ENCODE assay signal across 7 mouse cellular contexts in the genomic region with DNA sequence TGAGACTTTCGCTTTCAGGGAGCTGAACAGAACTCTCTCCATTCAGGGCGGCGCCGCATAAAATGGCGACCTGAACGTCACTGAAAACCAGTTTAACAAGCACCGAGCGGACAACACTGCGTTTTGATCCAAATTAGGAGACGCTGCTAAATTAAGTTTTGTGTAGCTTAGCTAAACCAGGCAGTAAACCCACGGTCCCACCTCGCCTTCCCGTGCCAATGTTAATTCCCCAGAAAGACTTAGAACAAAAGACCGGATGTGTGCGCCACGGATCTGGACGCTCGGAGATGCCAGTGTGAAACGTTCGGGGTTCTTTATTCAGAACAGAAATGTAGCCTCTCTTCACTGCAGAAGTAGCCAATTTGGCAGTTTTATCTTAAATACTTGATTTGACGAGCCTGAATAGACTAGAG. TPM values are rescaled to one million over a fixed set of nuclear protein-coding genes. Genes with fewer than 3 reads are reported as not detected.
DNase-seq lines count a peak whose midpoint lies in the region; ATAC-seq lines count a peak whose summit lies in the region.

No protein-coding gene starts in this region.

- WGBS in intestine, embryonic 16.5 days = under 1% methylated on average over 21 of the region's 21 CpGs
- WGBS in limb, embryonic 12.5 days = under 1% methylated on average over 21 of the region's 21 CpGs
- under 1% methylated on average over 21 of the region's 21 CpGs for WGBS in midbrain, embryonic 13.5 days

- H3K27ac ChIP-seq in intestine, embryonic 16.5 days (ENCODE audit: low read length) = peak overlapping the region; percentile 96
- H3K27ac ChIP-seq in limb, embryonic 12.5 days = peak overlapping the region; percentile 96
- H3K27ac ChIP-seq in midbrain, embryonic 13.5 days = peak overlapping the region; percentile 95

- no peaks in the 10 kb centered on the region for H3K27me3 ChIP-seq in intestine, embryonic 16.5 days (replicated peaks; ENCODE audit: control insufficient read depth, insufficient read depth, low read length)
- H3K27me3 ChIP-seq in limb, embryonic 12.5 days = no peaks in the 10 kb centered on the region
- H3K27me3 ChIP-seq in midbrain, embryonic 13.5 days = no peaks in the 10 kb centered on the region

- peak overlapping the region; percentile 66 for H3K4me2 ChIP-seq in intestine, embryonic 16.5 days (ENCODE audit: low read depth, low read length)
- peak overlapping the region; percentile 76 for H3K4me2 ChIP-seq in limb, embryonic 12.5 days
- peak overlapping the region; percentile 85 for H3K4me2 ChIP-seq in midbrain, embryonic 13.5 days (replicated peaks)

- H3K9ac ChIP-seq in intestine, embryonic 16.5 days (ENCODE audit: low read depth, low read length) = peak overlapping the region; percentile 68
- peak overlapping the region; percentile 76 for H3K9ac ChIP-seq in limb, embryonic 12.5 days (replicated peaks)
- H3K9ac ChIP-seq in midbrain, embryonic 13.5 days (replicated peaks) = peak overlapping the region; percentile 75

- H3K4me1 ChIP-seq in intestine, embryonic 16.5 days (ENCODE audit: control insufficient read depth, insufficient read depth, low read length) = peaks cover 18% of the 10 kb centered on the region
- H3K4me1 ChIP-seq in limb, embryonic 12.5 days (replicated peaks) = peaks cover 34% of the 10 kb centered on the region
- peaks cover 48% of the 10 kb centered on the region for H3K4me1 ChIP-seq in midbrain, embryonic 13.5 days (replicated peaks)

- 0 out of 2 replicates have a peak, but pooled peaks have one; percentile 4 for ATAC-seq in intestine, embryonic 16.5 days
- no peak for ATAC-seq in limb, embryonic 12.5 days (ENCODE audit: insufficient number of reproducible peaks, insufficient read depth, low FRiP score, low TSS enrichment, low read depth)
- no peak for ATAC-seq in midbrain, embryonic 13.5 days

- peak overlapping the region; percentile 46 for H3K4me3 ChIP-seq in intestine, embryonic 16.5 days (ENCODE audit: low read length)
- peak overlapping the region; percentile 44 for H3K4me3 ChIP-seq in limb, embryonic 12.5 days (replicated peaks)
- H3K4me3 ChIP-seq in midbrain, embryonic 13.5 days (replicated peaks) = peak overlapping the region; percentile 50

- DNase-seq in NIH3T3 (ENCODE audit: low read depth) = peak; percentile 81
- DNase-seq in embryo, embryonic 10 days (ENCODE audit: low spot score) = peak; percentile 89
- peak; percentile 40 for DNase-seq in gastrocnemius, postnatal 25 days
- DNase-seq in spleen, adult 18-20 months = peak; percentile 53 to 74

- no peaks in the 10 kb centered on the region for H3K9me3 ChIP-seq in intestine, embryonic 16.5 days (ENCODE audit: control insufficient read depth, low read length)
- no peaks in the 10 kb centered on the region for H3K9me3 ChIP-seq in limb, embryonic 12.5 days
- H3K9me3 ChIP-seq in midbrain, embryonic 13.5 days = no peaks in the 10 kb centered on the region

- no peaks in the 10 kb centered on the region for H3K36me3 ChIP-seq in intestine, embryonic 16.5 days (ENCODE audit: control insufficient read depth, insufficient read depth, low read length)
- H3K36me3 ChIP-seq in limb, embryonic 12.5 days = no peaks in the 10 kb centered on the region
- H3K36me3 ChIP-seq in midbrain, embryonic 13.5 days = no peaks in the 10 kb centered on the region

RNA-seq across cellular contexts. Expression of gene Hist1h4d, which starts 3.6 kb away (rescaled TPM):
- 10 to 100 TPM; 35.7 to 38.0 TPM for total RNA-seq in gastrocnemius, postnatal 25 days (2021)
- polyA plus RNA-seq in intestine, embryonic 16.5 days (2015; fragmentation: Nextera tagmentation; extraction: Ambion mirVana) = 61.7 and 73.9 TPM in 2 replicates
- 139 and 158 TPM in 2 replicates for polyA plus RNA-seq in limb, embryonic 12.5 days (2016; fragmentation: Nextera tagmentation; extraction: Ambion mirVana)
- 74.3 and 84.0 TPM in 2 replicates for polyA plus RNA-seq in midbrain, embryonic 13.5 days (2015; fragmentation: Nextera tagmentation; extraction: Ambion mirVana)

RNA-seq across cellular contexts. Expression of gene Hist1h3d, which starts 9.5 kb away (rescaled TPM):
- total RNA-seq in gastrocnemius, postnatal 25 days (2021) = 1 to 10 TPM; 3.4 to 3.8 TPM
- 3.8 and 4.8 TPM in 2 replicates for polyA plus RNA-seq in intestine, embryonic 16.5 days (2015; fragmentation: Nextera tagmentation; extraction: Ambion mirVana)
- polyA plus RNA-seq in limb, embryonic 12.5 days (2016; fragmentation: Nextera tagmentation; extraction: Ambion mirVana) = 9.5 and 11.3 TPM in 2 replicates
- 2.1 and 3.1 TPM in 2 replicates for polyA plus RNA-seq in midbrain, embryonic 13.5 days (2015; fragmentation: Nextera tagmentation; extraction: Ambion mirVana)

RNA-seq across cellular contexts. Expression of gene Hist1h2ad, which starts 10.9 kb away (rescaled TPM):
- 1 to 10 TPM; 1.5 to 5.5 TPM for total RNA-seq in gastrocnemius, postnatal 25 days (2021)
- 0.65 and 2.7 TPM in 2 replicates for polyA plus RNA-seq in intestine, embryonic 16.5 days (2015; fragmentation: Nextera tagmentation; extraction: Ambion mirVana)
- 1.9 and 2.7 TPM in 2 replicates for polyA plus RNA-seq in limb, embryonic 12.5 days (2016; fragmentation: Nextera tagmentation; extraction: Ambion mirVana)
- polyA plus RNA-seq in midbrain, embryonic 13.5 days (2015; fragmentation: Nextera tagmentation; extraction: Ambion mirVana) = 0.93 and 1.7 TPM in 2 replicates

RNA-seq across cellular contexts. Expression of gene Hist1h2bf, which starts 11.0 kb away (rescaled TPM):
- total RNA-seq in gastrocnemius, postnatal 25 days (2021) = 10 to 100 TPM; 10.4 TPM
- polyA plus RNA-seq in intestine, embryonic 16.5 days (2015; fragmentation: Nextera tagmentation; extraction: Ambion mirVana) = 0.62 and 2.1 TPM in 2 replicates
- polyA plus RNA-seq in limb, embryonic 12.5 days (2016; fragmentation: Nextera tagmentation; extraction: Ambion mirVana) = 12.5 and 21.2 TPM in 2 replicates
- 3.3 and 4.5 TPM in 2 replicates for polyA plus RNA-seq in midbrain, embryonic 13.5 days (2015; fragmentation: Nextera tagmentation; extraction: Ambion mirVana)

RNA-seq across cellular contexts. Expression of gene Hist1h2bg, which starts 13.8 kb away (rescaled TPM):
- total RNA-seq in gastrocnemius, postnatal 25 days (2021) = 10 to 100 TPM; 24.4 to 24.5 TPM
- polyA plus RNA-seq in intestine, embryonic 16.5 days (2015; fragmentation: Nextera tagmentation; extraction: Ambion mirVana) = 8.7 and 8.8 TPM in 2 replicates
- 16.5 and 25.4 TPM in 2 replicates for polyA plus RNA-seq in limb, embryonic 12.5 days (2016; fragmentation: Nextera tagmentation; extraction: Ambion mirVana)
- 4.1 and 7.5 TPM in 2 replicates for polyA plus RNA-seq in midbrain, embryonic 13.5 days (2015; fragmentation: Nextera tagmentation; extraction: Ambion mirVana)
